Mouse (Mus musculus): Measurements from ENCODE around the gene Siva1.

Siva1 gene

DNA sequence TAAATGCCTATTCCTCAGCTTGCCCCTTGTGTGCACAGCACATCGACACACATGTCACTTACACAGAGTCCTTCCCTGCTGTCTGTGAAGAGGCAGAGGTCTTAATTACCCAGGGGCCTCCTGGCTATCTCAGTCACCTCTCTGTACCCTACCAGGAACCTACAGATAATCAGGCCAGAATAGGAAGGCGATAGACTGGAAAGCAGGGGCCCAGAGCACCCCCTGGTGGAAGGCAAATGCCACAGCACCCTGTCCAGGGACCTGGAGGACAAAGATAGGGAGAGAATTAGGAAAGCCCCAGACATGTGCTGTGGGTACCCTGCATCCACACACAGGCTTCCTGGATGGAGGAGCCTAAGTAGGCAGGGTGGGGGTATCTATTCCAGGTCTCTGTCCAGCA, 20.7 kb upstream of the Siva1 start:
- DNase-seq (ENCODE audit: low spot score in 2 of 2), result peak in 1 of 2 experiments; percentile 64

GRCm38 (mm10) chr12:112625700-112626099, 18.8 kb upstream of the Siva1 start:
- no peak for DNase-seq (ENCODE audit: low spot score in 2 of 2)

GRCm38 (mm10) chr12:112626455-112626854, 18.0 kb upstream of the Siva1 start:
- no peak for DNase-seq (ENCODE audit: low spot score in 2 of 2)

- no peak for DNase-seq (ENCODE audit: low spot score in 2 of 2)
Observed at GRCm38 (mm10) chr12:112627097-112627881, 17.2 kb upstream of the Siva1 start.

DNA sequence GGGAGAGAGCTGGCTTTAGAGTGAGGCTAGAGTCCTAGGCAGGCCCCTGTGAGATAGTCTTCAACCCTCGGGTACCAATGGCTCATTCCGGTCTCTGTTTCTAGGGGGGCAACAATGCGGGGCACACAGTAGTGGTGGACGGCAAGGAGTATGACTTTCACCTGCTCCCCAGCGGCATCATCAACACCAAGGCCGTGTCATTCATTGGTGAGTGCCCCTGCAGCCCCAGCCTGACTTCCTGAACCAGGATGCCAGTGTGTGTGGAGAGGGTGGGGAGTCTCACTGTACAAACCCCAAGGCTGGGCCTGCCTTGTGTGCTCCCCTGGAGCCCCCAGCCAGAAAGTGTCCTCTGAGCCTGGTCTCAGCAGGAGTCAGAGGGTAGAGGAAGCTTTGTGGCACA, 16.3 kb upstream of the Siva1 start:
- DNase-seq (ENCODE audit: low spot score in 2 of 2), result no peak

DNA sequence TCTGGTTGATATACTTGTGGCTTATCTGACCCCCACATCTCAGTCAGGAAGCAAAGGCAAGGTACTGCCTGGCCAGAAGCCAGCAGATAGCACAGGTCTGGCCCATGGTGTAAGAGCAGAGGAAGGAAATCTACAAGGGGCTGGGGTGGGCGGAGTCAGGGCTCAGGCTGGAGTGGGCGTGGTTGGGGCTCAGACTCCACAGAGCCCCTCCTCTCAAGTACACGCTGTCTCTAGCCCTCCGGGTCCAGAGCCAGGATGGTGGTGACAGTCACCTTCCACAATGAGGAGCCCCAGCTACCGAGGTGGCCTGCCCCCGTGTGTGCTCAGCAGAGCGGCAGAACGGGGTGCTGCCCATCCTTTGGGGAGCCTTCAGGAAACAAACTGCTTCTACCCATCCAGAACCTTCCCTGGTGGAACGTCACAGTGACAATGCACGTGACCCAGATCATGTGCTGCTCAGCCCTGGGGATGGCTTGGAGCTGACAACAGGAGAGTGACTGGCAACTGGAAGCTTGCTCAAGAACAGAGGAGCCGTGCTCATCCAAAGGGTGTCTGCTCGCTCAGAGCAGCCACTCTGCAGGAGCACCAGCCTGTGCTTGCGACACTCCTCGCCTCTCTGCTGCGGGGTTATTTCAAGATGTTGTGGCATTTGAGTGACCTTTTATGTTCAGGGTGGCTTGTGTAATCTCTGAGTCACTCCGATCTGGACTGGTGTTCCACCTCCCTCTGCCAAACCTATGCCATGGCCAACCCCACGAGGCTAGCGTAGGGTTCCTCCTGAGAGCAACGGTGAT, 15.4 kb upstream of the Siva1 start:
- no peak for DNase-seq (ENCODE audit: low spot score in 2 of 2)

DNA sequence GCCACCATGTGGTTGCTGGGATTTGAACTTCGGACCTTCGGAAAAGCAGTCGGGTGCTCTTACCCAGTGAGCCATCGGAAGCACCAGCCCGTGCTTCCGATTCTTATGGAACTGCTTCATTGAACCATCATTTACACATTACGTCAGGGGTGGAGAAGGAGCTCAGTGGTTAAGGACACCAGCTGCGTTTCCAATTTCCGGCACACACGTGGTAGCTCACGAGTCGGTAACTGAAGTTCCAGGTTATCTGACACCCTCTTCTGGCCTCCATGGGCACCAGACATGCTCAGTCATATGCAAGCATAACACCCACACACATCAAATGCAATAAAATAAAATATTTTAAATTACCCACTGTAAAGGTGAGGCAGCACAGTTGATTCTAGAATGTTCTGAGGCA, 14.4 kb upstream of the Siva1 start:
- DNase-seq (ENCODE audit: low spot score in 2 of 2), result no peak

DNA sequence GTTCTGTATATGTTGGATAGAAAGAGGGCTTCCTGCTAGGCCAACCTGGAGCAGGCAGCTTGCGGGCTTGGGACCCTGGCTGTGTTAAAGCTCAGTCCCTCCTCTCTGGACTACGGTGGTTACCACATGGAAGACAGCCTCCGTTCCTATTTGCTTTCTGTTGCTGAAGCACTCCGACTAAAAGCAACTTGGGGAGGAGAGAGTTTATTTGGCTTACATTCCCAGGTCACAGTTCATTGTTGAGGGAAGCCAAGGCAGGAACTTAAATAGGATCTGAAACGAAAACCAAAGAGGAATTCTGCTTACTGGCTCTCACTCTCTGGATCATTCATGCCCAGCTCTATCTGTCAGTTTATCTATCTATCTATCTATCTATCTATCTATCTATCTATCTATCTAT, 13.7 kb upstream of the Siva1 start:
- DNase-seq (ENCODE audit: low spot score in 2 of 2), result no peak

DNA sequence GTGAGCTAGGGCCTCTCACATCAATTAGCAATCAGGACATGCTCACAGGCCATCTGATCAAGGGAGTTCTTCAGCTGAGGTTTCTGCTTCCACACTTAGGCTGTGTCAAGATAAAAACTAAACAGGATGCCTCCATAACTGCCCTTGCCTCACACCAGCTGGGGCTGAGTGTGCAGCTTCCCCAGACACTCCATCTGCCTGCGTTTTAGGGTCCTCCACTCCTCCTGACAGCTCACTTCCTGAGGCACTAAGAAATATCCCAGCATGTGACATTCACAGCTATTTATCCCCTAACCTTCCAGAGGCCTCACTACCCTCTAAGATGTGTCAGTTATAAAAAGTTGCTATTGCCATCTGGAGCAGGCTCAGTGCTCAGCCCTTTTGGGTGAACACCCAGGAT, 13.0 kb upstream of the Siva1 start:
- no peak for DNase-seq (ENCODE audit: low spot score in 2 of 2)

DNA sequence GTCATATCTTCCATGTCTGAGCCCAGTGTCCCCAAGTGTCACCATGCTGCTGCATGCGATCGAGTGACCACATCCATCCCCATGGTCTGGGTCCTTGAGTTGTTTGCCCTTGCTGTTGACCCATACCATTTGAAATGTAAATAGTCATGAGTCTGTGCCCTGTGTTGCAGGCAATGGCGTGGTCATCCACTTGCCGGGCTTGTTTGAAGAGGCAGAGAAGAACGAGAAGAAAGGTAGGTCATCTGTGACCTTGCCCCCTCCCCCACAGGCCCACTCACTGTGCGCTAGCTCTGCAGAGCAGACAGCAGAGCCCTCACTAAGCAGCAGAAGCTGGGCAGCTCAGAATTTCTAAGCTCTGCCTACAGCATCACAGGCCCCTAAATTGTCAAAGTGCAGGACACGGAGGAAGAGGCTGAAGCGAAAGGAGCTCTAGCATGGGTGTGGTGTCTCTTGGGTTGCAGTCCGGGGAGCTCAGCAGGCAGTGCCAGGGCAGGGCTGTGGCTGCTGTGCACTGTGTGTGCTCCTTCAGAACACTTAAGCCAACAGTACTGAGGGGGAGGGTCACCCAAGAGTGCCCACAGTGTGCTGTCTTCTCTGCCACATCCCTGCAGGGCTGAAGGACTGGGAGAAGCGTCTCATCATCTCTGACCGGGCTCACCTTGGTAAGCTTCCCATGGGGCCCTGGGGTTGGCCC, 12.2 kb upstream of the Siva1 start:
- no peak for DNase-seq (ENCODE audit: low spot score in 2 of 2)

DNA sequence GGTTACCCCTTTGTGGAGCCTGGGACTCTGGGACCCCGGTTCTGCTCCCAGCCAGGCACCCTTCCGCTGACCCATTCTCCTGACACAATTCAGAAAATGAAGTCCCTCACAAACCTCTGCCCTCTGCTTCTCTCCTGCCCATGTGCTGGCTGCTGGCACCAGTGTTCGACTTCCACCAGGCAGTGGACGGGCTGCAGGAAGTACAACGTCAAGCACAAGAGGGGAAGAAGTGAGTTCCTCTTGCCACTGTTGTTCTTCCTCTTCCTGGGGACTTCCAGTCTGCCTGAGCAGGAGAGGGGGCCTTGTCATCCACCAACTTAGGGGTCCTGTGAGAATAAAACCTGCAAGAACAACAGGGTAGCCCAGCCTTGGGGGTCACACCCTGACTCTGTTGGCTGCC, 11.6 kb upstream of the Siva1 start:
- no peak for DNase-seq (ENCODE audit: low spot score in 2 of 2)

DNA sequence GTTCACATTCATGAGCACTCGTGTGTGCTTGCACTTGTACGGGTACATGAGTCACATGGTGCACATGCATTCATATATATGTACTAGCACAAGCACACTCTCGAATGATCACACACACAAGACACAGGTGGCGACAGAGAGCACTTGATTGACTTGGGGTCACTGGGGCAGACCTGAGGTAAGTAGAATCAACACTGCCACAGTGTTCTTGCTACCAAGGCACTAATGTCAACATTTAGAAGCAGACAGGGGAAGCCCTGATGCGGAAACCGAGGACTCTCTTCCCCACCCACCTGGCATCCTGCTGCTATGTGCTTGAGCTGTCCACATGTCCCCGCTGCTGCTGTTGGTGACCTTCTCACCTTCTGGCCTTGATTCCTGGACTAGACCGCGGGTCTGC, 10.8 kb upstream of the Siva1 start:
- no peak for DNase-seq (ENCODE audit: low spot score in 2 of 2)

DNA sequence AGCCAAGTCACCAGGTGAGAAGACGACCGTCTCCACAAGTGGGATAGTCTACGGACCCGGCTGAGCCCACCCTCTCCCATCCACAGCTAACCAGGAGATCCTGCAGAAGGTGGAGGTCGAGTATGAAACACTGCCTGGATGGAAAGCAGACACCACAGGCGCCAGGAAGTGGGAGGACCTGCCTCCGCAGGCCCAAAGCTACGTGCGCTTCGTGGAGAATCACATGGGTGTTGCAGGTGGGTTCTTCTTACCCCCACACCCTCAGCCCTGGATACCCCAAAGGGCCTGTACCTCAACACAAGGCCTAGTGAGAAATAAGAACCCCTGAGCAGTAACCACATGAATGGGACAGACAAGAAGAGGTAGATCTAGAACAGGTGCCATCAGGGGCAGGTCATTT, 5.0 kb upstream of the Siva1 start:
- DNase-seq (ENCODE audit: low spot score in 2 of 2), result no peak

GRCm38 (mm10) chr12:112643126-112643525, 1.4 kb upstream of the Siva1 start:
- no peak for DNase-seq (ENCODE audit: low spot score in 2 of 2)

GRCm38 (mm10) chr12:112644855-112645506, 502 bp downstream of the Siva1 start:
- DNase-seq (ENCODE audit: low spot score in 2 of 2), result no peak

DNA sequence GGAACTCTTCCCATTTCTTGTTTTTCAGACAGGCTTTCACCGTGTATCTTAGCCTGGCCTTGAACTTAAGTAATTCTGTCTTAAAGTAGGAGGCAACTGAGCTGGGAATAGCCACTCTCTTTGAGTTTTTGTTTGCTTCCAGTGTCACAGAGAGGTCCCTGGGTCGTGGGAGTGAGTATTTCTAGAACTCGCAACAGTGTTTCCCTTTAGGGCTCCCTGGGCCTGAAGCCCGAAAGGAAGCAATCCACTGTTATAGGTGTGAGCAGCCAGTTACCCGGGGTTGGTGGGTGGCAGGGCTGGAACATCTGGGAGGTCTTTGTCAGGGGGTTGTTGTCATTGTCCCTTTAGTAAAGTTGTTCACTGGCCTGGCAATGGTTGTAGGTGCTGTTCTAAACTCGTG, 1.7 kb downstream of the Siva1 start:
- no peak for DNase-seq (ENCODE audit: low spot score in 2 of 2)

- DNase-seq (ENCODE audit: low spot score in 2 of 2), result no peak
Observed at GRCm38 (mm10) chr12:112648081-112648480, 3.6 kb downstream of the Siva1 start.

DNA sequence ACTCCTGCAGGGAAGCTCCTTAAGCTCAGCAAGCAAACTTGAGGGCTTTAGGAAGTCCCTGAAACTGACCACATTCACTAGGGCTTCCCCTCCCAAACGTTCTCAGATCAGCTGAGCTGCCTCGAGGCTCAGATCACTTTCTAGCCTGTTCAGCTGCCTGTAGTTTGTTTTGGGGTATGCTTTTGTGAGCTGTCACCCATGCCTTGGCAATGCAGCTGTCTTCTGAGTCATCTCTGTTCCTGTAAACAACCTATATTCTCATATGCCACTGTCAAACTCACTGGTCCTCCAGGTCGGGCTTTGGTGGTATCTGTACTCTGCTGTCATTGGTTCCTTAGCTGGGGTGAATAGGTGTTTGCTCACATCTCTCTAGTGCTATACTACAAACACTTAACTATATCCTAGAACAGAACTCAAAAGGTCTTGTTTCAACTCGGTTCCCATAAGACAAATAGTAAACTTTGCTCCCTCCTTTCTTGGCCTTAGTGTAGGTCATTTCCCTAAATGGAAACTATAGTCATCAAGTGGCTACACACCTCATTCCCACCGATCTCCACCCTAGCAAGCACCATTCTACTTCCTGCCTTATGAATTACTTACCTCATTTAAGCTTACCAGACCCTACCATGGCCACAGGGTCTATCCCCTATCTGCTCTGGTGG, 7.4 kb downstream of the Siva1 start:
- no peak for DNase-seq (ENCODE audit: low spot score in 2 of 2)

GRCm38 (mm10) chr12:112653157-112653824, 8.8 kb downstream of the Siva1 start:
- peak; percentile 85 to 87 for DNase-seq (ENCODE audit: low spot score in 2 of 2)

- DNase-seq (ENCODE audit: low spot score in 2 of 2), result no peak
Observed at GRCm38 (mm10) chr12:112654076-112654475, 9.6 kb downstream of the Siva1 start.

DNA sequence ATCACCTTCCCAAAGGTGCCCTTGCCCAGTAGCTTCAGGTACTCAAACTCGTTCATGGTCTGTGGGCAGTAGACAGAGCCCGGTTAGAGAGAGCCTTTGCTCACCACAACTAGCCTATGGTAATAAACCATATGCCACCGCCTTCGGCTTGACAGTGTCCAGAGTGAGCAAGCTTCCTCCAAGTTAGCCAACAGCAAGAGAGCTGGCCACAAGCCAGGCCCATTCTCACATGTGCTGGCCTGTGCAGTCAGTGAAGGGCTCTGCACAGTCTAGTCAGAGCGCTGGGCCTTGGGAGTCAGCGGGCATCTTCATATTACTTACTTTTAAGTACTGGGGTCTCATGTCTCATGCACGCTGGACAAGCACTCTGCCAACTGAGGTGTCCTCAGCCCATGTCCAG, 14.1 kb downstream of the Siva1 start:
- DNase-seq (ENCODE audit: low spot score in 2 of 2), result no peak
